Mouse (Mus musculus): ENCODE results near the gene Sufu. TPM values are rescaled to one million over a fixed set of nuclear protein-coding genes. Genes with fewer than 3 reads are reported as not detected.

Sufu gene
- polyA plus RNA-seq, 1 experiment from 2014 or later = 24.1 TPM

- no peak for ATAC-seq (ENCODE audit: insufficient number of reproducible peaks, low FRiP score)
- Histone ChIP-seq H3K9me3 (replicated peaks) (no peaks in the 10 kb centered on the region), H3K9ac (no peak overlapping the region), H3K4me2 (no peak overlapping the region), H3K4me1 (replicated peaks) (peaks cover 1% of the 10 kb centered on the region; the same call in 1 of the 2 replicates), H3K27ac (ENCODE audit: poor library complexity, severe bottlenecking) (no peak overlapping the region), H3K4me3 (no peak overlapping the region), H3K27me3 (replicated peaks) (peaks cover 14% of the 10 kb centered on the region), H3K36me3 (no peaks in the 10 kb centered on the region)
- WGBS = 81% methylated on average over 8 of the region's 8 CpGs
These were observed 34.6 kb upstream of the Sufu start for GRCm38 (mm10) chr19:46362104-46362503.

GRCm38 (mm10) chr19:46363294-46364009, 33.2 kb upstream of the Sufu start:
- Histone ChIP-seq H3K36me3 (no peaks in the 10 kb centered on the region), H3K9me3 (replicated peaks) (no peaks in the 10 kb centered on the region), H3K27ac (ENCODE audit: poor library complexity, severe bottlenecking) (no peak overlapping the region), H3K4me1 (replicated peaks) (no peaks in the 10 kb centered on the region), H3K9ac (no peak overlapping the region), H3K4me3 (no peak overlapping the region), H3K4me2 (no peak overlapping the region), H3K27me3 (replicated peaks) (peaks cover 2% of the 10 kb centered on the region)
- ATAC-seq (ENCODE audit: insufficient number of reproducible peaks, low FRiP score) = no peak
- 78% methylated on average over 11 of the region's 11 CpGs for WGBS

- Histone ChIP-seq H3K4me3 (no peak overlapping the region), H3K9me3 (replicated peaks) (no peaks in the 10 kb centered on the region), H3K27ac (ENCODE audit: poor library complexity, severe bottlenecking) (no peak overlapping the region), H3K4me1 (replicated peaks) (0 out of 2 replicates have a peak, but pooled peaks cover 2% of the 10 kb centered on the region), H3K4me2 (no peak overlapping the region), H3K9ac (no peak overlapping the region), H3K36me3 (no peaks in the 10 kb centered on the region), H3K27me3 (replicated peaks) (no peaks in the 10 kb centered on the region)
- 83% methylated on average over 23 of the region's 23 CpGs for WGBS
- ATAC-seq (ENCODE audit: insufficient number of reproducible peaks, low FRiP score) = no peak
These were observed 28.7 kb upstream of the Sufu start for GRCm38 (mm10) chr19:46367798-46368590.

- no peaks in the 10 kb centered on the region for H3K27me3 ChIP-seq (replicated peaks)
- no peak overlapping the region for H3K4me3 ChIP-seq
- H3K4me2 ChIP-seq = no peak overlapping the region
- 0 out of 2 replicates have a peak, but pooled peaks cover 2% of the 10 kb centered on the region for H3K4me1 ChIP-seq (replicated peaks)
- WGBS = 13% methylated on average over 4 of the region's 4 CpGs
- H3K36me3 ChIP-seq = no peaks in the 10 kb centered on the region
- H3K27ac ChIP-seq (ENCODE audit: poor library complexity, severe bottlenecking) = no peak overlapping the region
- H3K9ac ChIP-seq = no peak overlapping the region
- no peaks in the 10 kb centered on the region for H3K9me3 ChIP-seq (replicated peaks)
- peak; percentile 71; the same call in 1 of the 2 replicates for ATAC-seq (ENCODE audit: insufficient number of reproducible peaks, low FRiP score)
These were observed 27.5 kb upstream of the Sufu start for GRCm38 (mm10) chr19:46369204-46369603.

- Histone ChIP-seq H3K4me3 (no peak overlapping the region), H3K36me3 (peaks cover 33% of the 10 kb centered on the region), H3K27ac (ENCODE audit: poor library complexity, severe bottlenecking) (no peak overlapping the region), H3K9ac (no peak overlapping the region), H3K4me2 (no peak overlapping the region), H3K27me3 (replicated peaks) (no peaks in the 10 kb centered on the region), H3K9me3 (replicated peaks) (no peaks in the 10 kb centered on the region), H3K4me1 (replicated peaks) (no peaks in the 10 kb centered on the region; the same call in 1 of the 2 replicates)
- ATAC-seq (ENCODE audit: insufficient number of reproducible peaks, low FRiP score) = 0 out of 2 replicates have a peak, but pooled peaks have one; percentile 33
- WGBS = 62% methylated on average over 21 of the region's 21 CpGs
These were observed 22.1 kb upstream of the Sufu start for GRCm38 (mm10) chr19:46374477-46375088.

GRCm38 (mm10) chr19:46375489-46375888, 21.2 kb upstream of the Sufu start:
- Histone ChIP-seq H3K9me3 (replicated peaks) (no peaks in the 10 kb centered on the region), H3K36me3 (peaks cover 42% of the 10 kb centered on the region), H3K4me1 (replicated peaks) (no peaks in the 10 kb centered on the region; the same call in 1 of the 2 replicates), H3K4me3 (no peak overlapping the region), H3K27ac (ENCODE audit: poor library complexity, severe bottlenecking) (no peak overlapping the region), H3K27me3 (replicated peaks) (no peaks in the 10 kb centered on the region), H3K9ac (no peak overlapping the region), H3K4me2 (no peak overlapping the region)
- no peak for ATAC-seq (ENCODE audit: insufficient number of reproducible peaks, low FRiP score)
- WGBS = 77% methylated on average over 5 of the region's 5 CpGs

GRCm38 (mm10) chr19:46375891-46376290, 20.8 kb upstream of the Sufu start:
- Histone ChIP-seq H3K9me3 (replicated peaks) (no peaks in the 10 kb centered on the region), H3K4me3 (no peak overlapping the region), H3K36me3 (peaks cover 46% of the 10 kb centered on the region), H3K27ac (ENCODE audit: poor library complexity, severe bottlenecking) (no peak overlapping the region), H3K4me1 (replicated peaks) (no peaks in the 10 kb centered on the region; the same call in 1 of the 2 replicates), H3K27me3 (replicated peaks) (no peaks in the 10 kb centered on the region), H3K4me2 (no peak overlapping the region), H3K9ac (no peak overlapping the region)
- ATAC-seq (ENCODE audit: insufficient number of reproducible peaks, low FRiP score) = no peak
- WGBS = 48% methylated on average over 4 of the region's 4 CpGs

- no peaks in the 10 kb centered on the region for H3K9me3 ChIP-seq (replicated peaks)
- no peak for ATAC-seq (ENCODE audit: insufficient number of reproducible peaks, low FRiP score)
- H3K4me2 ChIP-seq = no peak overlapping the region
- no peak overlapping the region for H3K27ac ChIP-seq (ENCODE audit: poor library complexity, severe bottlenecking)
- H3K4me3 ChIP-seq = no peak overlapping the region
- no peaks in the 10 kb centered on the region for H3K4me1 ChIP-seq (replicated peaks)
- peaks cover 94% of the 10 kb centered on the region for H3K36me3 ChIP-seq
- H3K9ac ChIP-seq = no peak overlapping the region
- 91% methylated on average over 9 of the region's 9 CpGs for WGBS
- no peaks in the 10 kb centered on the region for H3K27me3 ChIP-seq (replicated peaks)
These were observed 14.4 kb upstream of the Sufu start for GRCm38 (mm10) chr19:46382275-46382674.

- WGBS = 84% methylated on average over 5 of the region's 5 CpGs
- no peaks in the 10 kb centered on the region for H3K9me3 ChIP-seq (replicated peaks)
- no peak overlapping the region for H3K4me2 ChIP-seq
- no peak overlapping the region for H3K9ac ChIP-seq
- no peak overlapping the region for H3K27ac ChIP-seq (ENCODE audit: poor library complexity, severe bottlenecking)
- H3K4me3 ChIP-seq = no peak overlapping the region
- H3K36me3 ChIP-seq = peaks cover 39% of the 10 kb centered on the region
- peaks cover 22% of the 10 kb centered on the region for H3K4me1 ChIP-seq (replicated peaks)
- H3K27me3 ChIP-seq (replicated peaks) = no peaks in the 10 kb centered on the region
- no peak for ATAC-seq (ENCODE audit: insufficient number of reproducible peaks, low FRiP score)
These were observed 6.8 kb upstream of the Sufu start for GRCm38 (mm10) chr19:46389872-46390271.

GRCm38 (mm10) chr19:46392018-46392417, 4.7 kb upstream of the Sufu start:
- peaks cover 20% of the 10 kb centered on the region for H3K36me3 ChIP-seq
- H3K27me3 ChIP-seq (replicated peaks) = no peaks in the 10 kb centered on the region
- no peak for ATAC-seq (ENCODE audit: insufficient number of reproducible peaks, low FRiP score)
- H3K4me2 ChIP-seq = no peak overlapping the region
- WGBS = 51% methylated on average over 4 of the region's 4 CpGs
- no peak overlapping the region for H3K9ac ChIP-seq
- H3K27ac ChIP-seq (ENCODE audit: poor library complexity, severe bottlenecking) = no peak overlapping the region
- no peak overlapping the region for H3K4me3 ChIP-seq
- no peaks in the 10 kb centered on the region for H3K9me3 ChIP-seq (replicated peaks)
- peaks cover 26% of the 10 kb centered on the region for H3K4me1 ChIP-seq (replicated peaks)

- peak overlapping the region; percentile 86 for H3K4me2 ChIP-seq
- H3K9ac ChIP-seq = peak overlapping the region; percentile 65
- peaks cover 10% of the 10 kb centered on the region for H3K36me3 ChIP-seq
- H3K27ac ChIP-seq (ENCODE audit: poor library complexity, severe bottlenecking) = no peak overlapping the region
- no peaks in the 10 kb centered on the region for H3K27me3 ChIP-seq (replicated peaks)
- no peak for ATAC-seq (ENCODE audit: insufficient number of reproducible peaks, low FRiP score)
- WGBS = 6% methylated on average over 10 of the region's 10 CpGs
- H3K9me3 ChIP-seq (replicated peaks) = no peaks in the 10 kb centered on the region
- peaks cover 41% of the 10 kb centered on the region for H3K4me1 ChIP-seq (replicated peaks)
- peak overlapping the region; percentile 74 for H3K4me3 ChIP-seq
These were observed 2.0 kb upstream of the Sufu start for GRCm38 (mm10) chr19:46394712-46395108.
